Mouse (Mus musculus) lung, postnatal 0 days (tissue): Measurements from ENCODE around the gene Gm8020.
"Not testable (repeated sequence)": the region's sequence is repeated elsewhere in the genome, so short reads cannot be mapped to it uniquely, and the experiment has no call there.

Experiments used
- CTCF ChIP-seq: IDR thresholded peaks from 2 replicates; pipeline ENCODE4 v1.5.1; 2016; ENCODE audit warnings: antibody characterized with exemption, mild to moderate bottlenecking
- EP300 ChIP-seq: IDR thresholded peaks from 2 replicates; pipeline ENCODE4 v1.6.1; 2016; ENCODE audit warnings: antibody characterized with exemption, mild to moderate bottlenecking, control low read depth

DNA sequence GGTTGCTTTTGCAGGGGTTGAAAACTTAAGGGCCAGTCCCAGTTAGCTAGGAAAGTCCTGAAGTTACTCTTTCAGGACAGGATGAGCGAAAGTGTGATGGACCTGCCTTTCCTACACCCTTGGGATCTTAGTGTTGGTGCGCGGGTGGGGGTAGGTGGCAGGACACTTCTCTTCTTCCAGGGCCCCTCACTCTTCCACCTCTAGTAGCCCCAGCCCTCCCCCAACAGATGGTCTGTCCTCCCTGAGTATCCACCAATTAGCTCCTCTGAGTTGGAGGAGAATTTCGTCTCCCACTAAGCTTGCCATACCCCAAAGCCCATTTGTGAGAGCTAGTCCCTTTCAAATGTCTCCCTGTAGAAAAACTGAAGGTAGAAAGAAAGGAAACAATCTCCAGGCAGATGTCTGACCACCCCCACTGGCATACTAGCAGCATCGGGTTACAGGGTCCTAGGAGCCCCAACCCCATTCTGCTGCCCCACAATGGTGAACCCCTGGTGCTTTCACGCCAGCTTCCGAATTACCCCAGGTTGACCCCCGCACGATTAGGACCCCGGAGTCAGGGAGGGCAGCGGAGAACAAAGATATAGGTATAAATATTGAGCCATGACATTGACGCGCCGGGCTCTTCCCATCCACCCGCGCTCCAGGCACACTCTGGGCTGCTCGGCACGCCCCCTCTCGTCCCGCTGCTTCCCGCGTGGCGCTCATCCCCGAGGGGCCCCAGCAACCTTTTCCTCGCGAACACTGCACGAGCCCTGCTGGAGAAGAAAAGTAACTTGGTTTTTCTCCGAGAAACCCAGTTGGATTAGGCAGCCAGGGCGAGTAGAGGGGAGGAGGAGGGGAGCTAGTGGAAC lies 40.4 kb upstream of the Gm8020 start:
- not testable (repeated sequence) for TF ChIP-seq CTCF, EP300
